Mouse (Mus musculus): ENCODE measurements around the gene BC016579.

Gene BC016579

DNA sequence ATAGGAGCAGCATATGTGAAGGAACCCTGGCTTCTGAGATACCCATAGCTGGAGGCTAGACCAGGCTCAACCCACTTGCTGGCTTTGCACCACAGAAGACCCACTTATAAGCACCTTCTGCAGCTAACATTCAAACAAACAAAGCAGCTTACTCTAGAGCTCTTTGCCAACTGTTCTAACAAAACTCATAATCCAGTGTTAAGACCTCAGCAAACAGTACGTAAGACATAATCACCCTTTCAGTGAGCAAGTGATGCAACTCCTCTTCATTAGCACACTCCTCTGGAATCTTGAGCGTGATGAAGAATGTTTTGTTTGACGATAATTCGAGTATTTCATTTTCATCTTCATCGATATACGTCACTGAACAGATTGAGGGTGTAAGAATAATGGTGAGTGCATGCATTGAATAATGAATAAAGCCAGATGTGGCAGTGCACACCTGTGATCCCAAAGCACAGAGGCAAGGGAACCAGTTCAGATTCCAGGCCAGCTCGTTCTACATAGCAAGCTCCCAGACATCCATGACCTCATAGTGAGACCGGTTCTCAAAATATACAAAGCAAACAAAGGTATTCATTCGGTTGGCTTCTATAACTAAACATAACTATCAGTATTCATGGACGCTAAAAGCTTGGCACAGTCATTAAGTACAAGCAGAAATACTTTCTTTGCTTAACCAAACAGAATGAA is 13.7 kb downstream of the BC016579 start:
- no peak for DNase-seq

- DNase-seq, result no peak
Measured at GRCm38 (mm10) chr16:45635826-45636225, 18.0 kb downstream of the BC016579 start.

- DNase-seq, result no peak
Measured at GRCm38 (mm10) chr16:45632420-45632819, 21.4 kb downstream of the BC016579 start.

GRCm38 (mm10) chr16:45630347-45630960 is 23.4 kb downstream of the BC016579 start:
- peak; percentile 68 to 84 for DNase-seq

DNA sequence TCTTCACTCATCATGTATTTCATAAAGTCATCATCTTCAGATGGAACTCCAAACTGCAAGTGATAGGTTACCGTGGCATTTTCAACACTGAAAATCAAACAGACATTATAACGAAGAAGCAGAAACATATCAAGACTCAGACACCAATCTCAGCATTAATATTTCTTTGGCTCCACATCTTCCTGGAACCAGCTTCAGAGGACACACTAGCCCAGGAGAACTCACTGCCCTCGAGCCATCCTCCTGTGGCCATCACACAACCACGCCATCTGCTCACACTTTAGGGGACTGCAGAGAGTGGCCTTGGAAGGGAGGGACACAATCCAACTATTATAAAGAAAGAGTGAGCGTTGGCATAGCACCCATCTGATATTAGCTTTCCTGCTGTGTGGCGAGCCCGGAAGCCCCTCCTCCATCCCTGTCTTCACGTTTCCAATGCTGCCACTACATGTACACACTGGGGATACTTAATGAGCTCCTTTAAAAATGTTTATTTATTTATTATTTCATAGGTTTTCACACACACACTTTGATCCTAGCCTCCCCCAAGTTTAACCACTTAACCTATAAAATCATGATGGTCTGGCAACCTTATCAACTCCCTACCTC is 24.3 kb downstream of the BC016579 start:
- peak; percentile 27 to 45 for DNase-seq

DNA sequence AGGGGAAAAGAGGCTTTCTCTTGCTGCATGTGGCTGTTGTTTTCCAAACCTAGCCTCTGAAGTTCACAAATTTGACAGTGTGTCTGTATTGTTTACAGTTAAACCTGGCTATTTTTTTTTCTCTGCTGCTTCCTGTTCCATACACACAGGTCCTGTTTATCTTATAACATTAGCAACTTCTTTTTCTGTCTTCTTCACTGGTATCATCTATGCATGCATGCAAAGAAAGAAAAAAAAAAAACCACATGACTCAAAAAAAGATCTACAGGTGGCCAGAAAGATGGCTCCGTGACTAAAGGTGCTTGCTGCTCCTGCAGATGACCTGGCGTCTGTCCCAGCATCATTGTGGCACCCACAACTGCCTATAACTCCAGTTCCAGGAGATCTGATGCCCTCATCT is 28.5 kb downstream of the BC016579 start:
- DNase-seq, result peak in 1 of 2 experiments; percentile 7

GRCm38 (mm10) chr16:45624791-45625190 is 29.1 kb downstream of the BC016579 start:
- no peak for DNase-seq

DNA sequence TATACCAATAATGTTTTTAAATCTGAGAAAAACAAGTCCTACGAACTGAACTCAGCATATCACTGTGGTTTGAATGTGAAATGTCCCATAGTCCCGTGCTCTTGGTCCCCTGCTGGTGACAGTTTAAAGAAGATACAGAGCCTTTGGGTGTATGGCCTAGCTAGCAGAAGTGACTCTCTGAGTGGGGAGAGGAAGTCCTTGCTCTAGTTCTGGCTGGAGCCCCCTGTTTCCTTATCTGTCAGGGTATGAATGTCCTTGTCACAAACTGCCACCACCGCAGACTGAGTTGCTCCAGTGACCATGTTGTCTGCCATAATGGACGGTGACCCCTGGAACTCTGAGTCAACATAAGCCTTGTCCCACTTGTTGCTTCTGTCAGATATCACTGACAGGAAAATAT is 30.6 kb downstream of the BC016579 start:
- no peak for DNase-seq

DNA sequence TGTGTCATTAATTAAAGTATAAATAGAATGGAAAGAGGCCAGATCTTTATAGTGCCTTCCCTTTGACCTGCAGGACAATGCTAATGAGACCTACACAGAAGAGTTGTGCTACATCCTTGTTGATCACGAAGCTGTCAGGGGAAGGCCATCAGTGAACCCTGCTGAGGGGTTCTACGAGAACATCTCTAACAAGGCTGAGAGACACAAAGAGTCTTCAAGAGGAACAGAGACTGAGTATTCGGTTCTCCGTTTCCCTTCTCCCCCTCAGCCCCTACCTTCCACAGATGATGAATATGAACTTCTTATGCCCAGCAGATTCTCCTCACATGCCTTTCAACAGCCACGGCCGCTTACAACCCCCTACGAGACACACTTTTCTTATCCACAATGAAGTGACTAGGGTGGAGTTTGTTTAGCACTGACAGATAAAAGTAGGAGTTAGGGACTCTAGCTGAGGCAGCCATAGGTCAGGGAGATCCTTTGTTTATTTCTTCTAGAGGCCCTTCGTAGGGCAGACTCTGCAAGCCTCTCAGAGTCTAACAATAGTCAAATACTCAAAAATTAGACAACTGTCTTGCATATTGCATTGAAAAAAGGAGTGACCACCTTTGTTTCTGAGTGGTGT is 34.0 kb downstream of the BC016579 start:
- DNase-seq, result no peak

DNA sequence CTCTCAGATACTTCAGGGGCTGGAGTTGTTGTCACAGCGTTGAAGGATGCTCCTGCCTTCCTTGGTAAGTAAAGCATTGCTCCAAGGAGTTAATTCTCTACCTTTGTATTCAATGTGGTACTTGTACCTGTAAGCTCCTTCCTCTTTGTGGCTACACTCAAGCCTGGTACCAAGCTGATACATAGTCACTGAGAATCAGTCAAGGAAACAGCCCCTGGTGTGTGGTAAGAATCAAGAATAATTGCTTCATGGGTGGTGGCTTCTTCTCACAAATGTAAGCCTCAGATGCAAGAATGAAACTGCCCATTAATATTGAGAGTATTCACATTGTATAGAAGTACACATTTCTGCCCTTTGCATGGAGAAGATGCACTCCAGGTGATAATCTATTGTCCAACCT is 37.9 kb downstream of the BC016579 start:
- no peak for DNase-seq

DNA sequence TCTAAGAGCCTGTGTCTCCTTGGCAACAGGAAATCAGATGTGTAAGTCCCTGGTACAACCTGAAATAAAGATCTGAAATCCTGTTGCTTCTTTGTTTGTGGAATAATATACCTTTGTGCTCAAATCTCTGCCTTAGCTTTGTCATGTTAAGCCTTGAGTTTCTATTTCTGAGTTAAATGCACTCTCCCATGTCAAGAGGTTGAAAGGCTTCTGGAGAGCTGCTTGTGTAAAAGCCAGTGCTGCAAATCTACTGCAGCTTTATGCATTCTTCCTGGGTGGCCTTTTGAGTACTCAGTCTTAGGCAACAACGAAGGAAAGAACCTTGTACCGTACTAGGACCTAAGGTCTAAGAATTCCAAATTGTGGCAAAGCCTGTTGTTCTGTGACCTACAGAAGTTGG is 40.6 kb downstream of the BC016579 start:
- no peak for DNase-seq

GRCm38 (mm10) chr16:45610267-45610666 is 43.6 kb downstream of the BC016579 start, which contains the start of gene Gcsam:
Gene Gcsam, plus strand, starts transcription at chr16:45610380.
- no peak for DNase-seq

GRCm38 (mm10) chr16:45609300-45609699 is 44.6 kb downstream of the BC016579 start:
- DNase-seq, result peak; percentile 11 to 29

DNA sequence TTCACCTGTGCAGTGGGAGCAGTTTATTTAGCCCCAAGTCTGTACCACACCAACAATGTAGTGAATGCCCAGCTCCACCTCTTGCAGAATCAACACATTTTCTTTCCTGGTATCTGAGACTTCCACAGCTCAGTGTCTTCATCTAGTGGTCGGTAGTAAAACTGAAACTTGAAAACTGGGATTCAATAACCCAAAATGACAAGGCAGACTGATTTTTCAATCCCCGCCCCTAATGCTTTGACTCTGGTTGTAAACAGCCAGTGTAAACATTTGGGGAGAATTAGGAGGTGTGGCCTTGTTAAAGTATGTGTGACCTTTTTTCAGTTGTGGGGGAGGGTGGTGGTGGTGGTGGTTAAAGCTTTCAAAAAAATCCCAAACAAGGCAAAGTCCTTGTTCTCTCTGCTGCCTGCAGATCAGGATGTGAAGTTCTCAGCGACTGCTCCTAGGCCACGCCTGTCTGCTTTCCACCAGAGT is 45.4 kb downstream of the BC016579 start:
- DNase-seq, result no peak

DNA sequence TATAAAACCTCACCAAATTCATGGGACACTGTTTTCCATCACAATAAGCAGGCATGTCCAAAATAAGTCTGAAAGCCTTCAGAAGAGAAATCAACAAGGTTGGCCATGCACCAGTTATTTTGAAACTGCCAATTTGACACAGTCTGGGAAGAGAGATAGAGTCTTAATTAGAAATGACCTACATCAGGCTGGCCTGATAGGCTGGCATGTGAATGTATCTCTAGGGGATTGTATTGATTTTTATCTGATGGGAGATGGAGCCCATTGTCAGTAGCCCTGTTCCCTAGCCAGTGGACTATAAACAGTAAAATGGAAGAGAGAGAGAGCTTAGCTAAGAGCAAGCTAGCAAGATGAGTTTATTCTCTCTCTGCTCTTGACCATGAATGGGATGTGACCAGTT is 58.4 kb downstream of the BC016579 start:
- no peak for DNase-seq

- no peak for DNase-seq
Measured at GRCm38 (mm10) chr16:45593656-45594055, 60.2 kb downstream of the BC016579 start.

DNA sequence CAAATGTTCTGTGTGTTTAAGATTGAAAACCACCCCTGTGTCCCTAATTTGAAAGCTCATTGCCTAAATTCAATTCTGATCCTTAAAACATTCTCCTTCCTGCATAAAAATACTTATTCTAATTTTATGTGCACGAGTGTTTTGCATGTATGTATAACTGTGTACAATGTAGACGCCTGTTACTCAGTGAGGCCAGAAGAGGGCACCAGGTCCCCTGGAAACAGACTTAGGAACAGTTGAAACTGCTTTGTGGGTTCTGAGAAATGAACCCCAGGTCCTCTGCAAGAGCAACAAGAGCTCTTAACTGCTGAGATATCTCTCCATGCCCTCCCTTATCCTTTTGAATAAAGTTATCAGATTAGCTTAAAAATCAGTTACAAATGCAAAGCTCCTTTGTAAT is 71.4 kb downstream of the BC016579 start:
- DNase-seq, result peak; percentile 8 to 21

- DNase-seq, result no peak
Measured at GRCm38 (mm10) chr16:45579883-45580282, 74.0 kb downstream of the BC016579 start.
